Mouse (Mus musculus): ENCODE measurements around the gene Tspan15. TPM values are rescaled to one million over a fixed set of nuclear protein-coding genes. Genes with fewer than 3 reads are reported as not detected.

The Tspan15 gene
- polyA plus RNA-seq, 1 experiment from 2014 or later, result 96.8 TPM

DNA sequence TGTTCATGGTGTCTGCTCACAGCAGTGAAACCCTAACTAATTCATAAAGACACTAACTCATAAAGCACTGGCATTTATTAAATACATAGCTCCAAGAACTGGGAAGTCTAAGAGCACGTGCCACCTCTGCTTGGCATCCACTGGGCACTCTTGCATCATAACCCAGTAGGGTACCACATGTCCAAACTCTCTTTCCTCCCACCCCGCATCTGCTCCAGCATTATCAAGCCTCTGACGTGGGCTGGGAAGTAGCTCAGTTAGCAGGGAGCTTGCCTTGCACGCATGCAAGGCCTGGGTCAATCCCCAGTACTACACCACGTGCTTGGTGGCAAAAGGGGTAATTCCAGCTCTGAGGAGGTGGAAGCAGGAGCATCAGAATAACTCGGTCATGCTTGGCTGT, 5.1 kb upstream of the Tspan15 start:
- TF ChIP-seq CTCF (IDR thresholded peaks at IDR 0.05; ENCODE audit: low read depth), result no peak
- no peak for ATAC-seq
- WGBS, result 89% methylated on average over 6 of the region's 6 CpGs

DNA sequence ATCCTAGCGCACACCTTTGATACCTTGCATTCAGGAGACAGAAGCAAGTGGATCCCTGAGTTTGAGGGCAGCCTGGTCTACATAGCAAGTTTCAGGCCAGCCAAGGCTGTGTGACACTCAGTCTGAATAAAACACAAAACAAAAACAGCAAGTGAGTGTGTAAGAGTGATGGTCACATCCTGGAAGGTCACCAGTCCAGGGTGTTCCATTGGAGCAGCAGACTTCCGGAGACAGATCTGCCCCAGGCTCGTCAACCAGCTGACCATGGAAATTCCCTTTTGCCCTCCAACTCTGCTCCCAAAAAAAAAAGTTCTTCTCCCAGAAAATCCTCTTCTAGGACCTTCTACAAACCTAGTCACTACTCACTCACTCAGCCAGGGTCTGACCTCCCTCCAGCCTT, 760 bp upstream of the Tspan15 start:
- Histone ChIP-seq H3K9me3 (ENCODE audit: control insufficient read depth) (no peaks in the 10 kb centered on the region), H3K9ac (ENCODE audit: low read depth, low read length) (no peak overlapping the region), H3K27ac (ENCODE audit: low read depth, low read length) (no peak overlapping the region), H3K4me1 (replicated peaks; ENCODE audit: control insufficient read depth, insufficient read depth, low read length) (0 out of 2 replicates have a peak, but pooled peaks cover 6% of the 10 kb centered on the region), H3K4me3 (ENCODE audit: low read depth, low read length) (no peak overlapping the region), H3K36me3 (ENCODE audit: control insufficient read depth, insufficient read depth) (no peaks in the 10 kb centered on the region), H3K4me2 (replicated peaks; ENCODE audit: low read depth) (no peak overlapping the region), H3K27me3 (replicated peaks; ENCODE audit: control insufficient read depth, insufficient read depth, low read length) (no peaks in the 10 kb centered on the region)
- WGBS, result 77% methylated on average over 3 of the region's 3 CpGs
- no peak for ATAC-seq
- TF ChIP-seq CTCF (IDR thresholded peaks at IDR 0.05; ENCODE audit: low read depth), result no peak

More for the DNA sequence above, 5.1 kb upstream of the Tspan15 start:
- Histone ChIP-seq H3K4me3 (ENCODE audit: low read depth, low read length) (no peak overlapping the region), H3K9ac (ENCODE audit: low read depth, low read length) (no peak overlapping the region), H3K27me3 (replicated peaks; ENCODE audit: control insufficient read depth, insufficient read depth, low read length) (no peaks in the 10 kb centered on the region), H3K4me2 (replicated peaks; ENCODE audit: low read depth) (no peak overlapping the region), H3K27ac (ENCODE audit: low read depth, low read length) (no peak overlapping the region), H3K9me3 (ENCODE audit: control insufficient read depth) (no peaks in the 10 kb centered on the region), H3K4me1 (replicated peaks; ENCODE audit: control insufficient read depth, insufficient read depth, low read length) (0 out of 2 replicates have a peak, but pooled peaks cover 4% of the 10 kb centered on the region), H3K36me3 (ENCODE audit: control insufficient read depth, insufficient read depth) (no peaks in the 10 kb centered on the region)

DNA sequence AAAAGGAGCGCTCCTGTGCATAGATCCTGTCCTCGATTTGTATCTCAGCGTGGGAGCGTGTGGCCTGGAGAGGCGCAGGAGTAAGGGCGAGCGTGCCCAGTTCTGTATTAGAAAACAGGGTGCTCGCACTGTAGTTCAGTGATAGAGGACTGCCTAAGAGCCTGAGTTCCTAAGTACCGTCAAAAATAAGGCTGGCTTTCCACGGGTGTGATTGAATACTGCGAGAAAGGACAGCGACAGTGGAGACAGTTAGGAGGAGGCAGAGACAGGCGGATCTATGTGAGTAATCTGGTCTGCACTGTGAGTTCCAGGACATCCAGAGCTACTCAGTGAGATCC, 313 bp upstream of the Tspan15 start:
- Histone ChIP-seq H3K9me3 (ENCODE audit: control insufficient read depth) (no peaks in the 10 kb centered on the region), H3K4me2 (replicated peaks; ENCODE audit: low read depth) (peak overlapping the region; percentile 85), H3K4me3 (ENCODE audit: low read depth, low read length) (peak overlapping the region; percentile 83), H3K9ac (ENCODE audit: low read depth, low read length) (peak overlapping the region; percentile 64; the same call in 1 of the 2 replicates), H3K36me3 (ENCODE audit: control insufficient read depth, insufficient read depth) (no peaks in the 10 kb centered on the region), H3K27me3 (replicated peaks; ENCODE audit: control insufficient read depth, insufficient read depth, low read length) (no peaks in the 10 kb centered on the region), H3K4me1 (replicated peaks; ENCODE audit: control insufficient read depth, insufficient read depth, low read length) (0 out of 2 replicates have a peak, but pooled peaks cover 6% of the 10 kb centered on the region), H3K27ac (ENCODE audit: low read depth, low read length) (no peak overlapping the region)
- no peak for TF ChIP-seq CTCF (IDR thresholded peaks at IDR 0.05; ENCODE audit: low read depth)
- 2% methylated on average over 13 of the region's 13 CpGs for WGBS
- ATAC-seq, result no peak

DNA sequence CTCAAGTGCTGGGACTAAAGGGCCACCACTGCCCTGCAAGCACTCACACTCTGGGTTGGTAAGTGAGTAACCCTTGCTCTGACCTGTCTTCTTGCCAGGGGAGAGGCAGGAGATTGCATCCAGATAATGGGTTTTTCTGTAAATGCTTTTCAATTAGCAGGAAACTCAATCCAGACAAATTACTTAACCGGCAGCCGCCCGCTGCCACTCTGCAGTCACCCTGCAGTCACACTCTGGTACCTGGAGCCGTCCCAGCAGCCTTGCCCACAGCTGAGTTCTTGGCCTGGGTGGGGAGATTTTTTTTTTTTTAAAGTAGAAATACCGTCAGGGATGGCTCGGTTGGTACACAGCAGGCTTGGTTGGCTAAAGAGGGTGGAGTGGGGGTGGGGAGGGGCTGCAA, 2.9 kb downstream of the Tspan15 start:
- Histone ChIP-seq H3K4me2 (replicated peaks; ENCODE audit: low read depth) (peak overlapping the region; percentile 85), H3K27ac (ENCODE audit: low read depth, low read length) (no peak overlapping the region), H3K27me3 (replicated peaks; ENCODE audit: control insufficient read depth, insufficient read depth, low read length) (no peaks in the 10 kb centered on the region), H3K36me3 (ENCODE audit: control insufficient read depth, insufficient read depth) (no peaks in the 10 kb centered on the region), H3K4me1 (replicated peaks; ENCODE audit: control insufficient read depth, insufficient read depth, low read length) (0 out of 2 replicates have a peak, but pooled peaks cover 9% of the 10 kb centered on the region), H3K9ac (ENCODE audit: low read depth, low read length) (peak overlapping the region; percentile 22; the same call in 1 of the 2 replicates), H3K9me3 (ENCODE audit: control insufficient read depth) (no peaks in the 10 kb centered on the region), H3K4me3 (ENCODE audit: low read depth, low read length) (peak overlapping the region; percentile 83; the same call in 1 of the 2 replicates)
- no peak for ATAC-seq
- WGBS, result 45% methylated on average over 6 of the region's 6 CpGs
- TF ChIP-seq CTCF (IDR thresholded peaks at IDR 0.05; ENCODE audit: low read depth), result no peak

GRCm38 (mm10) chr10:62225839-62226238, 5.2 kb downstream of the Tspan15 start:
- no peaks in the 10 kb centered on the region for H3K36me3 ChIP-seq (ENCODE audit: control insufficient read depth, insufficient read depth)
- H3K9me3 ChIP-seq (ENCODE audit: control insufficient read depth), result no peaks in the 10 kb centered on the region
- no peak overlapping the region for H3K4me3 ChIP-seq (ENCODE audit: low read depth, low read length)
- no peak for TF ChIP-seq CTCF (IDR thresholded peaks at IDR 0.05; ENCODE audit: low read depth)
- peaks cover 8% of the 10 kb centered on the region; the same call in 1 of the 2 replicates for H3K4me1 ChIP-seq (replicated peaks; ENCODE audit: control insufficient read depth, insufficient read depth, low read length)
- H3K27ac ChIP-seq (ENCODE audit: low read depth, low read length), result no peak overlapping the region
- H3K4me2 ChIP-seq (replicated peaks; ENCODE audit: low read depth), result no peak overlapping the region
- whole genome bisulfite sequencing, result 78% methylated on average over 7 of the region's 7 CpGs
- no peak overlapping the region for H3K9ac ChIP-seq (ENCODE audit: low read depth, low read length)
- ATAC-seq, result no peak
- H3K27me3 ChIP-seq (replicated peaks; ENCODE audit: control insufficient read depth, insufficient read depth, low read length), result no peaks in the 10 kb centered on the region

DNA sequence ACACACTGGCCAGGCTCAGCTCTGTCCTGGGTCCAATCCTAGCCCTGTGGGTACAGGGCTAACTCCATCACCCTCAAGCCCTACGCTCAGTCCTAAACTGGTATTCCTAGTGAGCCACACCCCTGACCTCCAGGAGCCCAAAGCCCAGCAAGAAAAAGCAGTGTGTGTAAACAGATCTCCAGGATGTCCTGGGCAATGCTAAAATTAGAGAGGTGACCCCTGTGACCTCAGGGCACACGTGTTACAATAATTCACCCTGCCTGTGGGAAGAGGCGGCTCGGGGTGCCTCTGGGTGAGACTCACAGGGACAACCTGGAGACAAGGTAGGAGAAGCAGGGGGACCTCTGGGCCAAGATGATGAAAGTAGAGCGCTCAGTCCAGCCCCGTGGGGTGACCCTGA, 6.8 kb downstream of the Tspan15 start:
- H3K27me3 ChIP-seq (replicated peaks; ENCODE audit: control insufficient read depth, insufficient read depth, low read length), result no peaks in the 10 kb centered on the region

GRCm38 (mm10) chr10:62222777-62223176, 8.3 kb downstream of the Tspan15 start:
- H3K27ac ChIP-seq (ENCODE audit: low read depth, low read length), result peak overlapping the region; percentile 97
- H3K4me3 ChIP-seq (ENCODE audit: low read depth, low read length), result no peak overlapping the region
- peak; percentile 15 for ATAC-seq
- no peaks in the 10 kb centered on the region for H3K27me3 ChIP-seq (replicated peaks; ENCODE audit: control insufficient read depth, insufficient read depth, low read length)
- peaks cover 14% of the 10 kb centered on the region for H3K4me1 ChIP-seq (replicated peaks; ENCODE audit: control insufficient read depth, insufficient read depth, low read length)
- no peak overlapping the region for H3K9ac ChIP-seq (ENCODE audit: low read depth, low read length)
- H3K9me3 ChIP-seq (ENCODE audit: control insufficient read depth), result no peaks in the 10 kb centered on the region
- no peaks in the 10 kb centered on the region for H3K36me3 ChIP-seq (ENCODE audit: control insufficient read depth, insufficient read depth)
- no peak for TF ChIP-seq CTCF (IDR thresholded peaks at IDR 0.05; ENCODE audit: low read depth)
- H3K4me2 ChIP-seq (replicated peaks; ENCODE audit: low read depth), result peak overlapping the region; percentile 38
- 29% methylated on average over 17 of the region's 17 CpGs for WGBS

More for the DNA sequence above, 6.8 kb downstream of the Tspan15 start:
- no peaks in the 10 kb centered on the region for H3K9me3 ChIP-seq (ENCODE audit: control insufficient read depth)
- no peak overlapping the region for H3K9ac ChIP-seq (ENCODE audit: low read depth, low read length)
- peak overlapping the region; percentile 97; the same call in 1 of the 2 replicates for H3K27ac ChIP-seq (ENCODE audit: low read depth, low read length)
- ATAC-seq, result no peak
- no peak overlapping the region for H3K4me2 ChIP-seq (replicated peaks; ENCODE audit: low read depth)
- H3K36me3 ChIP-seq (ENCODE audit: control insufficient read depth, insufficient read depth), result no peaks in the 10 kb centered on the region
- no peak overlapping the region for H3K4me3 ChIP-seq (ENCODE audit: low read depth, low read length)
- TF ChIP-seq CTCF (IDR thresholded peaks at IDR 0.05; ENCODE audit: low read depth), result no peak
- 42% methylated on average over 6 of the region's 6 CpGs for WGBS
- peaks cover 14% of the 10 kb centered on the region for H3K4me1 ChIP-seq (replicated peaks; ENCODE audit: control insufficient read depth, insufficient read depth, low read length)

Measured in intestine, postnatal 0 days (tissue).